Mouse (Mus musculus) MEL (cell line): ENCODE results near the gene Iqschfp.

Experiments
- CTCF ChIP-seq, 3 experiments: IDR thresholded peaks in 2 of 3; conservative IDR thresholded peaks in 1 of 3; 2 replicates each; pipeline ENCODE4 v1.5.1; 2011 to 2012; ENCODE audit warnings: low read length in 3 of 3, low read depth in 2 of 3, mild to moderate bottlenecking in 2 of 3, improper control_type of control experiment in 1 of 3, inconsistent platforms in 1 of 3, mixed read lengths in 1 of 3, moderate library complexity in 1 of 3; ENCODE audit not compliant: control insufficient read depth in 1 of 3, insufficient read depth in 1 of 3, poor library complexity in 1 of 3, severe bottlenecking in 1 of 3
- EP300 ChIP-seq, 2 experiments: IDR thresholded peaks; 2 replicates each; pipeline ENCODE4 v1.6.1; 2011; ENCODE audit warnings: improper control_type of control experiment in 2 of 2, low read length in 2 of 2, low read depth in 1 of 2, mild to moderate bottlenecking in 1 of 2
- ETS1 ChIP-seq: IDR thresholded peaks from 2 replicates; pipeline ENCODE4 v1.6.1; 2012; ENCODE audit warnings: low read depth, mild to moderate bottlenecking, inconsistent platforms, low read length, improper control_type of control experiment, moderate library complexity
- MAX ChIP-seq: IDR thresholded peaks from 2 replicates; pipeline ENCODE4 v1.6.1; 2011; ENCODE audit warnings: low read length, improper control_type of control experiment
- MAZ ChIP-seq: IDR thresholded peaks from 2 replicates; pipeline ENCODE4 v1.6.1; 2012; ENCODE audit warnings: low read depth, mild to moderate bottlenecking, inconsistent platforms, low read length, improper control_type of control experiment
- MEF2A ChIP-seq: IDR thresholded peaks from 2 replicates; pipeline ENCODE4 v1.6.1; 2014; ENCODE audit warnings: low read depth, mild to moderate bottlenecking, inconsistent platforms, low read length, improper control_type of control experiment; ENCODE audit not compliant: poor library complexity, insufficient replicate concordance, severe bottlenecking; ENCODE audit errors: extremely low read depth
- POLR2A ChIP-seq, 2 experiments: IDR thresholded peaks; 2 replicates each; pipeline ENCODE4 v1.6.1; 2011 to 2012; ENCODE audit warnings: low read length in 2 of 2, mild to moderate bottlenecking in 2 of 2, control low read depth in 1 of 2, improper control_type of control experiment in 1 of 2, low read depth in 1 of 2, moderate library complexity in 1 of 2; ENCODE audit not compliant: control insufficient read depth in 1 of 2, insufficient read depth in 1 of 2, poor library complexity in 1 of 2
- POLR2AphosphoS5 ChIP-seq: IDR thresholded peaks from 2 replicates; pipeline ENCODE4 v1.6.1; 2012; ENCODE audit warnings: low read depth, borderline replicate concordance, mild to moderate bottlenecking, inconsistent platforms, low read length, moderate library complexity, mixed read lengths
- USF1 ChIP-seq: IDR thresholded peaks from 2 replicates; pipeline ENCODE4 v1.6.1; 2014; ENCODE audit warnings: low read depth, mild to moderate bottlenecking, inconsistent platforms, low read length, improper control_type of control experiment, moderate library complexity
- USF2 ChIP-seq, 2 experiments: IDR thresholded peaks; 2 replicates each; pipeline ENCODE4 v1.6.1; 2011 to 2012; ENCODE audit warnings: improper control_type of control experiment in 2 of 2, low read length in 2 of 2, borderline replicate concordance in 1 of 2, inconsistent platforms in 1 of 2, low read depth in 1 of 2, mild to moderate bottlenecking in 1 of 2; ENCODE audit not compliant: insufficient read depth in 1 of 2

DNA sequence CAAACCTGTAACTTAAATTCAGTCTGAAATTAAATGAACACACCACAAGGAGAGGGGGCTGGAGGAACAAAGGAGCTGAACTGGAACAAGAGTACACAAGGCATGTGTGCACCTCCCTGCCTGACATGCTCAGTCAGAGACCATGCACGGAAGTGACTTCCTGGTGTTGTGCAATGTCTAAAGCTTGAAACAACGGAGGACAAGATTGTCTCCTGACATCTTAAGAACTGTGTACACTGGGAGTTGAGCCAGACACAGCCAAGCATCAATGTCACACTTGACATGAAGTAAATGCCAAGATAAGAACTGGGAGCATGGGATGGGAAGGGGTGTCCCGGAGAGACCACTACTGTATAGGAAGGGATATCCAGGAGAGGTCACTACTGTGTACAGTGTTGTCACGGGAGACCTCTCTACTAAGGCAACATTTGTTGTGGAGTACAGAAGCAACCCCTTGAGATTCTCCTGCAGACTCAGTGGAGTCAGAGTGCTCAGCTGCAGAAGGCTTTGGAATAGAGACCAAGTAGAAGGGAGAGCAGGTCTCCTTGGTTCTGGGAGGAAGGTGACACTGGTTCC, 663.1 kb downstream of the Iqschfp start:
- TF ChIP-seq CTCF (IDR thresholded peaks at IDR 0.05 in 2 of 3, conservative IDR thresholded peaks at IDR 0.05 in 1 of 3; ENCODE audit: control insufficient read depth in 1 of 3, insufficient read depth in 1 of 3, low read depth in 2 of 3, low read length in 3 of 3, poor library complexity in 1 of 3, severe bottlenecking in 1 of 3) (no peak), ETS1 (no peak), MAZ (no peak), POLR2A (IDR thresholded peaks at IDR 0.05; ENCODE audit: control insufficient read depth in 1 of 2, insufficient read depth in 1 of 2, low read depth in 1 of 2, low read length in 2 of 2, poor library complexity in 1 of 2) (no peak), USF1 (no peak), MEF2A (no peak), EP300 (IDR thresholded peaks at IDR 0.05; ENCODE audit: low read depth in 1 of 2, low read length in 2 of 2) (no peak), MAX (no peak), POLR2AphosphoS5 (no peak), USF2 (IDR thresholded peaks at IDR 0.05; ENCODE audit: borderline replicate concordance in 1 of 2, insufficient read depth in 1 of 2, low read depth in 1 of 2, low read length in 2 of 2) (no peak)
